In genomic region chr10:128748252-128748864, GRCm38 (mm10) we compare ENCODE assay signal across 1 mouse cellular context.
TF ChIP-seq lines count a peak whose summit lies in the region.

No protein-coding gene starts in this region.

TF ChIP-seq in MEL, 35 proteins besides CTCF, POLR2A, EP300 and RAD21 (continued from another document):
- TF ChIP-seq ZMIZ1 (IDR thresholded peaks at IDR 0.05; ENCODE audit: low read depth, low read length): 0 out of 2 replicates have a peak, but pooled peaks have one; percentile 7
- TF ChIP-seq NRF1 (IDR thresholded peaks at IDR 0.05; ENCODE audit: insufficient read depth, low read depth, low read length, poor library complexity, severe bottlenecking): no peak
- TF ChIP-seq BHLHE40 (IDR thresholded peaks at IDR 0.05; ENCODE audit: borderline replicate concordance, low read depth, low read length): 0 out of 2 replicates have a peak, but pooled peaks have one; percentile 13
- no peak for TF ChIP-seq MYB (IDR thresholded peaks at IDR 0.05; ENCODE audit: low read depth, low read length)
- TF ChIP-seq MXI1 (IDR thresholded peaks at IDR 0.05; ENCODE audit: low read depth, low read length): no peak
- TF ChIP-seq MEF2A (IDR thresholded peaks at IDR 0.05; ENCODE audit: extremely low read depth, insufficient replicate concordance, low read depth, low read length, poor library complexity, severe bottlenecking): no peak
- TF ChIP-seq NELFE (IDR thresholded peaks at IDR 0.05; ENCODE audit: low read depth, low read length): peak; percentile 53; the same call in 1 of the 2 replicates
- peak; percentile 70; the same call in 1 of the 2 replicates for TF ChIP-seq SIN3A (IDR thresholded peaks at IDR 0.05; ENCODE audit: low read length)
- TF ChIP-seq ZC3H11A (IDR thresholded peaks at IDR 0.05; ENCODE audit: low read depth, low read length): no peak
- no peak for TF ChIP-seq USF1 (IDR thresholded peaks at IDR 0.05; ENCODE audit: low read depth, low read length)
- peak; percentile 20; the same call in 1 of the 2 replicates for TF ChIP-seq ETS1 (IDR thresholded peaks at IDR 0.05; ENCODE audit: low read depth, low read length)
- peak; percentile 74; the same call in 1 of the 2 replicates for TF ChIP-seq TBP (IDR thresholded peaks at IDR 0.05; ENCODE audit: low read depth, low read length)
- no peak for TF ChIP-seq RCOR1 (IDR thresholded peaks at IDR 0.05; ENCODE audit: low read depth, low read length)
- TF ChIP-seq ZKSCAN1 (IDR thresholded peaks at IDR 0.05; ENCODE audit: low read depth, low read length): no peak
- TF ChIP-seq SMC3 (IDR thresholded peaks at IDR 0.05; ENCODE audit: low read depth, low read length): no peak
- TF ChIP-seq TCF12 (IDR thresholded peaks at IDR 0.05; ENCODE audit: low read depth, low read length): peak; percentile 68
- no peak for TF ChIP-seq CHD1 (IDR thresholded peaks at IDR 0.05; ENCODE audit: low read depth, low read length)
- 0 out of 2 replicates have a peak, but pooled peaks have one; percentile 9 for TF ChIP-seq E2F4 (IDR thresholded peaks at IDR 0.05; ENCODE audit: borderline replicate concordance, low read depth, low read length)
- TF ChIP-seq MAFK (IDR thresholded peaks at IDR 0.05; ENCODE audit: borderline replicate concordance, low read depth, low read length): no peak
- TF ChIP-seq GATA1 (IDR thresholded peaks at IDR 0.05; ENCODE audit: low read depth, low read length): no peak
- peak; percentile 87 for TF ChIP-seq HCFC1 (IDR thresholded peaks at IDR 0.05; ENCODE audit: low read depth, low read length)
- TF ChIP-seq MAZ (IDR thresholded peaks at IDR 0.05; ENCODE audit: low read depth, low read length): no peak
- TF ChIP-seq TAL1 (IDR thresholded peaks at IDR 0.05; ENCODE audit: low read length): no peak
- no peak for TF ChIP-seq USF2 (IDR thresholded peaks at IDR 0.05; ENCODE audit: borderline replicate concordance in 1 of 2, insufficient read depth in 1 of 2, low read depth in 1 of 2, low read length in 2 of 2)
- TF ChIP-seq ZNF384 (IDR thresholded peaks at IDR 0.05; ENCODE audit: low read depth, low read length): no peak
- TF ChIP-seq ELF1 (IDR thresholded peaks at IDR 0.05; ENCODE audit: low read depth, low read length): peak; percentile 74
- TF ChIP-seq JUND (IDR thresholded peaks at IDR 0.05; ENCODE audit: low read depth, low read length): no peak; the same call in 1 of the 2 replicates
- no peak; the same call in 1 of the 2 replicates for TF ChIP-seq KAT2A (conservative IDR thresholded peaks at IDR 0.05; ENCODE audit: low read depth, low read length)
- no peak for TF ChIP-seq POLR2AphosphoS5 (IDR thresholded peaks at IDR 0.05; ENCODE audit: borderline replicate concordance, low read depth, low read length)
- no peak for TF ChIP-seq GABPA (IDR thresholded peaks at IDR 0.05; ENCODE audit: low read depth, low read length)
- peak; percentile 76; the same call in 1 of the 2 replicates for TF ChIP-seq POLR2AphosphoS2 (IDR thresholded peaks at IDR 0.05; ENCODE audit: low read length)
- TF ChIP-seq UBTF (IDR thresholded peaks at IDR 0.05; ENCODE audit: borderline replicate concordance, insufficient read depth, low read depth, low read length): no peak
- 0 out of 2 replicates have a peak, but pooled peaks have one; percentile 17 for TF ChIP-seq MAX (IDR thresholded peaks at IDR 0.05; ENCODE audit: low read length)
TF ChIP-seq in MEL: peak in this region for 13.
